Mouse (Mus musculus): Measurements from ENCODE around the gene Dab2ip. TPM values are rescaled to one million over a fixed set of nuclear protein-coding genes. Genes with fewer than 3 reads are reported as not detected.

Gene Dab2ip
- polyA plus RNA-seq, 1 experiment from 2014 or later: 61.2 TPM

DNA sequence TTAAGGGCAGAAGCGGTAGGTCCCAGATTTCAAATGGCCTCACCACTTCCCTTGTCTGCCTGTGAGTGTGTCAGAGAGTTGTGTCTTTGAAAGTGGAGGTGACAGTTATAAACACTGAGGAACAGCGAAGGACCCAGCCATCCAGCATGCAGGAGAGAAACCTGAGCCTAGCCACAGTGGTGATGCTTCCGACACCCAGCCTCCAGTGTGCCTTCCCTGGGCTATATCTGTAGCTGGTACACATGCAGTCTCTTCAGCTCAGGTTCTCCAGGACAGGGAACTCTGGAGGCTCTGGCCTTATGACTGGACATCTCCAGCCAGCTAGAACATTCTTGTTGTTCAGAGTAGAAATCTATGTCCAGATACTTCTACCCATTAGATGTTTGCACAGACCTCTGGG lies 25.9 kb downstream of the Dab2ip start:
- DNase-seq (ENCODE audit: low spot score): no peak
- Histone ChIP-seq H3K4me1 (ENCODE audit: control insufficient read depth, insufficient read depth, low read length) (peaks cover 32% of the 10 kb centered on the region), H3K4me2 (ENCODE audit: low read depth) (no peak overlapping the region), H3K36me3 (ENCODE audit: control insufficient read depth, insufficient read depth, low read length) (no peaks in the 10 kb centered on the region), H3K9me3 (ENCODE audit: control insufficient read depth, low read length) (no peaks in the 10 kb centered on the region), H3K27me3 (ENCODE audit: control insufficient read depth, insufficient read depth, low read length) (peaks cover 31% of the 10 kb centered on the region), H3K27ac (ENCODE audit: low read depth, low read length) (no peak overlapping the region), H3K9ac (ENCODE audit: low read length) (no peak overlapping the region), H3K4me3 (ENCODE audit: low read depth, low read length) (no peak overlapping the region)
- no peak for ATAC-seq (ENCODE audit: insufficient read depth, low FRiP score, low TSS enrichment)
- 77% methylated on average over 3 of the region's 3 CpGs for whole genome bisulfite sequencing

DNA sequence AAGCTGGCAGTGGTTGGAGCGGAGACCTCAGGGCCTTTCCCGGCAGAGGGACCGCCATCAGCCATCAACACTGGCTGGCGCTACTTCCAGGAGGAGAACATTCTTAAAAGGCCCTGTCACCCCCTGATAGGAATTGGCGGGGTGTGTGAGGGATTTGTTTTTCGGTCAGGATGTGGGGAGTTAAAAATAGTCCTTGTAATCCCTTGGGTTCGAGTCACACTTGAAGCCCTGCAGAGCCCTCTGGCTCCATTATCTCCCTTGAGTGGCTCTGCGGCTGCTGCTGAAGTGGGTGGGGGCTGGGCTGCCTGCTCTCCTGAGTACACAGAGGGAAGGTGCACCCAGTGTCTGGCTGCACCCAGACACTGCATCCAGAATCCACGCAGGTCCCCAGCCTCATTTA lies 30.3 kb downstream of the Dab2ip start:
- no peak overlapping the region for H3K4me2 ChIP-seq (ENCODE audit: low read depth)
- no peak overlapping the region for H3K4me3 ChIP-seq (ENCODE audit: low read depth, low read length)
- DNase-seq (ENCODE audit: low spot score) (no peak), ATAC-seq (ENCODE audit: insufficient read depth, low FRiP score, low TSS enrichment) (no peak)
- H3K9me3 ChIP-seq (ENCODE audit: control insufficient read depth, low read length): no peaks in the 10 kb centered on the region
- WGBS: 54% methylated on average over 9 of the region's 9 CpGs
- no peaks in the 10 kb centered on the region for H3K36me3 ChIP-seq (ENCODE audit: control insufficient read depth, insufficient read depth, low read length)
- peaks cover 8% of the 10 kb centered on the region for H3K27me3 ChIP-seq (ENCODE audit: control insufficient read depth, insufficient read depth, low read length)
- no peak overlapping the region for H3K9ac ChIP-seq (ENCODE audit: low read length)
- no peak overlapping the region for H3K27ac ChIP-seq (ENCODE audit: low read depth, low read length)
- H3K4me1 ChIP-seq (ENCODE audit: control insufficient read depth, insufficient read depth, low read length): peaks cover 18% of the 10 kb centered on the region; the same call in 1 of the 2 replicates

DNA sequence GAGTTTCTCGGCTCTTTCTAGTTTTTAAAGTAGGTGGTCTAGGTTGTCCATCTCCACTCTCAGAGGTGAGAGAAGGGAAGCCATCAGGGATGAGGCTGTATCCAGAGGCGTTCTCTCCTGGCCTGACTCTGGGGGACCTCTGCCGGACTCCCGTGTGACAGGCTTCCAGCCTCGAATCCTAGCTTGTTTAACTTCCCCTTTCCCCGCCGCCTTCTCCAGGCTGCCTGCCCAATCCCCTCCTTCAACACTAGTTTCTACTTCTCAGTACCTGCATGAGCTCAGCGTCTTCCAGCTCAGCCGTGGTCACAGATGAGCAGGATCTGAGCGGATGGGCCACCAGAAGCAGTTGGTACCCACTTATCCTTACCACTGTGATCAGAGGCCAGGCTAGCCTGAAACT lies 31.3 kb downstream of the Dab2ip start:
- 81% methylated on average over 10 of the region's 10 CpGs for WGBS
- Histone ChIP-seq H3K4me3 (ENCODE audit: low read depth, low read length) (no peak overlapping the region), H3K9ac (ENCODE audit: low read length) (no peak overlapping the region), H3K27ac (ENCODE audit: low read depth, low read length) (no peak overlapping the region), H3K4me2 (ENCODE audit: low read depth) (no peak overlapping the region), H3K4me1 (ENCODE audit: control insufficient read depth, insufficient read depth, low read length) (peaks cover 18% of the 10 kb centered on the region; the same call in 1 of the 2 replicates), H3K36me3 (ENCODE audit: control insufficient read depth, insufficient read depth, low read length) (no peaks in the 10 kb centered on the region), H3K27me3 (ENCODE audit: control insufficient read depth, insufficient read depth, low read length) (peaks cover under 1% of the 10 kb centered on the region; the same call in 1 of the 2 replicates), H3K9me3 (ENCODE audit: control insufficient read depth, low read length) (no peaks in the 10 kb centered on the region)
- ATAC-seq (ENCODE audit: insufficient read depth, low FRiP score, low TSS enrichment) (no peak), DNase-seq (ENCODE audit: low spot score) (no peak)

DNA sequence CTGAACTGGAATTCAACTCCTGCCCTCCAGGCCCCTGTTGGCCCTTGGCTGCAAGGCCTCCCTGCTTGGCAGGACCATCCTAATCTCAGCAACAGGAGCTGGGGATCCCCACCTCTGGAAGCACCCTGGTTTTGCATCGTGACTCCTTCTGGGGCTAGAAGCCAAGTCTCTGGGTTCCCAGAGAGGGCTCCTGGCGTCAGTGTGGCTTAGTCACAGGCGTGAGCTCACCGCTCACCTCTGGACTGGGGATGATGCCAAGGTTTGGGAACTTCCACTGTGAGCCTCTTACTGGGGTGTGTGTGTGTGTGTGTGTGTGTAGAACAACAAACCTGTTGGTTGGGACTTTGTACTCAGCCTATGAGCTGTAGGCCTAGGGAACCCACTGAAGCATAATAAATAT lies 31.7 kb downstream of the Dab2ip start:
- 89% methylated on average over 4 of the region's 4 CpGs for WGBS
- Histone ChIP-seq H3K9me3 (ENCODE audit: control insufficient read depth, low read length) (no peaks in the 10 kb centered on the region), H3K4me2 (ENCODE audit: low read depth) (no peak overlapping the region), H3K4me1 (ENCODE audit: control insufficient read depth, insufficient read depth, low read length) (peaks cover 18% of the 10 kb centered on the region; the same call in 1 of the 2 replicates), H3K4me3 (ENCODE audit: low read depth, low read length) (no peak overlapping the region), H3K27ac (ENCODE audit: low read depth, low read length) (no peak overlapping the region), H3K9ac (ENCODE audit: low read length) (no peak overlapping the region), H3K27me3 (ENCODE audit: control insufficient read depth, insufficient read depth, low read length) (no peaks in the 10 kb centered on the region), H3K36me3 (ENCODE audit: control insufficient read depth, insufficient read depth, low read length) (no peaks in the 10 kb centered on the region)
- no peak for DNase-seq (ENCODE audit: low spot score)
- ATAC-seq (ENCODE audit: insufficient read depth, low FRiP score, low TSS enrichment): no peak

DNA sequence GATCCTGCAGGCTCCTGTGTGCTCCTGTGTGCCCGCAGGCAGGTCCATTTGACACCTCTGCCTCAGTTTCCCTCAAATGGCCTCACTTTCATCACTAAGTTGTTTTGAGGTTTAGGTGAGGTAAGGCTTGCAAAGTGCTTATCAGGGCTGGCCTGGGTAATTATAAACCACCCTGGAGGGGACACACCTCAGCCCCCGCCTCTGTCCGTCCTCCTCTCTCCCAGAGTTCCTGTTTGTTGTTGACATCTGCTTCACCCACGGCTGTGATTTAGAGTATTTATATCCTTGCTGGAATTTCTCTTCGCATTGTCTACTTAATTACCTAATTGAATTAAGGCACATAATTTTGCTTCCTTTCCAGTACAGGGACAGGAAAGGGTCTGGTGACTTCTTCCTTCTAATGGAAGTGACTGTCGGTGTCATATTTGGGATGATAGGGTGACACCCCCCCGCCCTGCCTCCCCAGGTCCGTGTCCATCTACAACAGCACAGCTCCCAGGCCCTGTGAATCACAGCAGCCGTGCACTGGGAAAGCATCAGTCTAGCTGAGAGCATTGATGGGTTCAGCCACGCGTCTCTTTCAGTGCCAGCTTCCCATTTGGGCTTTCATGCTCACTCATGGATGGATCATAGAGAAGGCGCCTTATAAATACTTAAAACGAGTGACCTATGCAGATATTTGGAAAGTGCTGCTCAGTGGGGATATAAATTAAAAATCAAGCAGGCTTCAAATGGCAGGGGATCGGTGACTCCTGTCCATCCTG lies 34.1 kb downstream of the Dab2ip start:
- H3K36me3 ChIP-seq (ENCODE audit: control insufficient read depth, insufficient read depth, low read length): no peaks in the 10 kb centered on the region
- no peaks in the 10 kb centered on the region for H3K27me3 ChIP-seq (ENCODE audit: control insufficient read depth, insufficient read depth, low read length)
- ATAC-seq (ENCODE audit: insufficient read depth, low FRiP score, low TSS enrichment) (no peak), DNase-seq (ENCODE audit: low spot score) (no peak)
- no peak overlapping the region for H3K4me2 ChIP-seq (ENCODE audit: low read depth)
- peaks cover 16% of the 10 kb centered on the region; the same call in 1 of the 2 replicates for H3K4me1 ChIP-seq (ENCODE audit: control insufficient read depth, insufficient read depth, low read length)
- no peak overlapping the region for H3K4me3 ChIP-seq (ENCODE audit: low read depth, low read length)
- H3K27ac ChIP-seq (ENCODE audit: low read depth, low read length): no peak overlapping the region
- H3K9ac ChIP-seq (ENCODE audit: low read length): no peak overlapping the region
- no peaks in the 10 kb centered on the region for H3K9me3 ChIP-seq (ENCODE audit: control insufficient read depth, low read length)
- WGBS: 78% methylated on average over 14 of the region's 14 CpGs

DNA sequence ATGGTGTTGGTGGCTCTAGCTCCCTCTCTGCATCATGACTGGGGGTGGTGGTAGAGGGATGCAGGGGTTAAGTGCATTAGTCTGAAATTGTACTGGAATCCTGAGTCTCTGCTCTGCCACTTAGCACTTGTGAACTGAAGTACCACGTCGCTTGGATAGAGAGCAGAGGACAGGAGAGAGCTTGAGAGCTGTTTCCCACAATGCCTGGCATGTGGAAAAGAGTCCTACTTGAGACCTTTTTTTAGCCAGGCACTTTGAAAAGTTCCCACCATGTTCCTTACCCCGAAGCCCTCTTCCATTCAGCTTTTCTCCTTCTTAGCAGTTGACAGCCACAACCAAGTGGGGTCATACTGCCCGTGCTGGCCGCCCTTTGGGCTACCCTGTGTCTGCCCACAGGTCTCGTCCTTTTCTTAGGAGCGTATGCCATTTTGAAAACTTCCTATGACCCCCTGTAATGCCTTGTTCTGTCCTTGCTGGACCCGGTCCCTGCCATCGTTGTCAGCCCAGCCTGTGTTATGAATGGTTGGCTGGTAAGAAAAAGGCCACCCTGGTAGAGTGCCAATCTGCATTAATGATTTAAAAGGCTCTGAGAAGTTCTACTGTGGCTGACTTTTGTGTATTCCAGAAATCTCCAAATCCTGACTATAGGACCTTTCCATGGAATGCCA lies 34.8 kb downstream of the Dab2ip start:
- H3K4me1 ChIP-seq (ENCODE audit: control insufficient read depth, insufficient read depth, low read length): peaks cover 9% of the 10 kb centered on the region; the same call in 1 of the 2 replicates
- no peak overlapping the region for H3K27ac ChIP-seq (ENCODE audit: low read depth, low read length)
- H3K4me2 ChIP-seq (ENCODE audit: low read depth): no peak overlapping the region
- no peaks in the 10 kb centered on the region for H3K36me3 ChIP-seq (ENCODE audit: control insufficient read depth, insufficient read depth, low read length)
- DNase-seq (ENCODE audit: low spot score): no peak
- no peak overlapping the region for H3K4me3 ChIP-seq (ENCODE audit: low read depth, low read length)
- 85% methylated on average over 9 of the region's 9 CpGs for WGBS
- ATAC-seq (ENCODE audit: insufficient read depth, low FRiP score, low TSS enrichment): no peak
- no peaks in the 10 kb centered on the region for H3K9me3 ChIP-seq (ENCODE audit: control insufficient read depth, low read length)
- H3K27me3 ChIP-seq (ENCODE audit: control insufficient read depth, insufficient read depth, low read length): no peaks in the 10 kb centered on the region
- no peak overlapping the region for H3K9ac ChIP-seq (ENCODE audit: low read length)

DNA sequence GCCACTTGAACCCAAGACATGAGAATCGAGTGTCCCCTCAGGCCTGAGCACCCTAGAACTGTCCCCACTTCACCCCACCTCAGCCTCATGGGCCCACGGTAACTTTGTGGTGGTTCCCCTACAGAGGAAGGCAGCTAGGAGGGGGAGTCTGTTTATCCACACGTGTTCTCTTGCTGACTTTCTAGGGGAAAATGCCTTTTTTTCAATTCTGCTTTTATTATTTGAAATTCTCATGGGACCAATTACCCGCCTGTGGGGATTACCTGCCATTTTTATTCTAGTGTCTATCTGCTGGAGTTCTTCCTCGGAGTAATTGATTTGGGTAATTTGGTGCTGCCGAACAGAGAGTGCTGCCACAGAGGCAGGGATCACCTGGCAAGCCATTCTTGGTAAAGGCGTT lies 35.8 kb downstream of the Dab2ip start:
- H3K27ac ChIP-seq (ENCODE audit: low read depth, low read length): no peak overlapping the region
- H3K4me2 ChIP-seq (ENCODE audit: low read depth): no peak overlapping the region
- no peak overlapping the region for H3K9ac ChIP-seq (ENCODE audit: low read length)
- no peaks in the 10 kb centered on the region for H3K27me3 ChIP-seq (ENCODE audit: control insufficient read depth, insufficient read depth, low read length)
- no peaks in the 10 kb centered on the region for H3K9me3 ChIP-seq (ENCODE audit: control insufficient read depth, low read length)
- no peak overlapping the region for H3K4me3 ChIP-seq (ENCODE audit: low read depth, low read length)
- ATAC-seq (ENCODE audit: insufficient read depth, low FRiP score, low TSS enrichment) (no peak), DNase-seq (ENCODE audit: low spot score) (no peak)
- H3K36me3 ChIP-seq (ENCODE audit: control insufficient read depth, insufficient read depth, low read length): no peaks in the 10 kb centered on the region
- H3K4me1 ChIP-seq (ENCODE audit: control insufficient read depth, insufficient read depth, low read length): no peaks in the 10 kb centered on the region
- 79% methylated on average over 7 of the region's 7 CpGs for WGBS

DNA sequence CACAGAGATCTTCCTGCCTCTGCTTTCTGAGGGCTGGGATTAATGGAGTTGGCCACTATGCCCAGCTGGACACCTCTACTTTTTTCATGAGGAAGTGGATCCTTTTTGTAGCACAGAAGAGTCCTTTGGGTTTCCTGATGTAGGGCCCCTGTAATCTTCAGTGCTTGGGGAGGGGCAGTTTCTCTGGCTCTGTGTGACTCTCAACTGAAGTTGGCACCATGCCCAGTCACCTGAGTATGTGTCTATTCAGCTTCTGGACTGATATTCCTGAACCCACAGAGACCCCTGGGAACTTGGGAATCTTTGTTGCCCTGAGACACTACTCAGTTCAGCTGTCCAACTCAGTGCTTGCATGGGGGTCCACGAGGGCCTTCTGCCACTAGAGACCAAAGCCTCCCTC lies 37.0 kb downstream of the Dab2ip start:
- H3K27ac ChIP-seq (ENCODE audit: low read depth, low read length): no peak overlapping the region
- H3K9me3 ChIP-seq (ENCODE audit: control insufficient read depth, low read length): no peaks in the 10 kb centered on the region
- WGBS: 72% methylated on average over 1 of the region's 1 CpGs
- no peak overlapping the region for H3K4me2 ChIP-seq (ENCODE audit: low read depth)
- no peaks in the 10 kb centered on the region for H3K4me1 ChIP-seq (ENCODE audit: control insufficient read depth, insufficient read depth, low read length)
- H3K27me3 ChIP-seq (ENCODE audit: control insufficient read depth, insufficient read depth, low read length): no peaks in the 10 kb centered on the region
- no peak overlapping the region for H3K9ac ChIP-seq (ENCODE audit: low read length)
- H3K36me3 ChIP-seq (ENCODE audit: control insufficient read depth, insufficient read depth, low read length): no peaks in the 10 kb centered on the region
- no peak overlapping the region for H3K4me3 ChIP-seq (ENCODE audit: low read depth, low read length)
- ATAC-seq (ENCODE audit: insufficient read depth, low FRiP score, low TSS enrichment) (no peak), DNase-seq (ENCODE audit: low spot score) (no peak)

DNA sequence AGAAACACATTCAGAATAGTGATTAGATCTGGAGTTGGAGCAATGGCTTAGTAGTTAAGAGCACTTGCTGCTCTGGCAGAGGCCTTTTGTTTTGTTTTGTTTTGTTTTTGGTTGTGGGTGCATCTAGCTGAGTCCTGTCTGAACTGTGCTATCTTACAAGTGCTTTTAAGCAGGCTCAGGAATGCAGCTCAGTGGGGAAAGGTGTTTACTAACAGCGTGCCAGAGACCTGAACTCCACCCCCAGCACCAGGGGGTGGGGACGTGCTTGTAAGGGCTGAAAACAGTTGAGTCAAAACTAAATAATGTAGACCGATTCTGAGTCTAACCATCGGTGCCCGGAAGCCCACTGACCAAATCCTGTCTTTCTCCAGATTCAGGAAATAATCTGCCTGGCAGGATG lies 37.7 kb downstream of the Dab2ip start:
- no peak overlapping the region for H3K27ac ChIP-seq (ENCODE audit: low read depth, low read length)
- ATAC-seq (ENCODE audit: insufficient read depth, low FRiP score, low TSS enrichment) (no peak), DNase-seq (ENCODE audit: low spot score) (no peak)
- no peak overlapping the region for H3K4me2 ChIP-seq (ENCODE audit: low read depth)
- no peak overlapping the region for H3K4me3 ChIP-seq (ENCODE audit: low read depth, low read length)
- WGBS: 59% methylated on average over 5 of the region's 5 CpGs
- no peaks in the 10 kb centered on the region for H3K36me3 ChIP-seq (ENCODE audit: control insufficient read depth, insufficient read depth, low read length)
- H3K9me3 ChIP-seq (ENCODE audit: control insufficient read depth, low read length): no peaks in the 10 kb centered on the region
- H3K9ac ChIP-seq (ENCODE audit: low read length): no peak overlapping the region
- no peaks in the 10 kb centered on the region for H3K27me3 ChIP-seq (ENCODE audit: control insufficient read depth, insufficient read depth, low read length)
- no peaks in the 10 kb centered on the region for H3K4me1 ChIP-seq (ENCODE audit: control insufficient read depth, insufficient read depth, low read length)
